Mouse (Mus musculus) hindbrain, embryonic 15.5 days (tissue): ENCODE results near the gene Adh7. TPM values are rescaled to one million over a fixed set of nuclear protein-coding genes. Genes with fewer than 3 reads are reported as not detected.

ENCODE experiments used
- ATAC-seq: fragments of 200-750 bp; cut with Nextera tagmentation; 2 replicates; pipeline ENCODE4 v1.8.0; 2017; ENCODE audit warnings: low read depth, moderate number of reproducible peaks, moderate TSS enrichment; ENCODE audit not compliant: low FRiP score
- H3K27ac ChIP-seq: fragments of 300-500 bp; sonication (generic); replicated peaks from 2 replicates; pipeline ENCODE4 v1.5.1; 2015; ENCODE audit warnings: mild to moderate bottlenecking, inconsistent platforms
- H3K27me3 ChIP-seq: fragments of 300-500 bp; sonication (generic); 2 replicates; pipeline ENCODE4 v1.6.1; 2015; ENCODE audit warnings: control low read depth, inconsistent platforms
- H3K36me3 ChIP-seq: fragments of 300-500 bp; sonication (generic); 2 replicates; pipeline ENCODE4 v1.6.1; 2015; ENCODE audit warnings: control low read depth, inconsistent platforms
- H3K4me1 ChIP-seq: fragments of 300-500 bp; sonication (generic); replicated peaks from 2 replicates; pipeline ENCODE4 v1.6.1; 2015; ENCODE audit warnings: control low read depth, inconsistent platforms
- H3K4me2 ChIP-seq: fragments of 300-500 bp; sonication (generic); 2 replicates; pipeline ENCODE4 v1.6.1; 2015; ENCODE audit warnings: moderate library complexity, mild to moderate bottlenecking, inconsistent platforms
- H3K4me3 ChIP-seq: fragments of 300-500 bp; sonication (generic); 2 replicates; pipeline ENCODE4 v1.5.1; 2015; ENCODE audit warnings: mild to moderate bottlenecking, inconsistent platforms
- H3K9ac ChIP-seq: fragments of 300-500 bp; sonication (generic); 2 replicates; pipeline ENCODE4 v1.6.1; 2015; ENCODE audit warnings: inconsistent platforms
- H3K9me3 ChIP-seq: fragments of 300-500 bp; sonication (generic); 2 replicates; pipeline ENCODE4 v1.6.1; 2016; ENCODE audit warnings: control low read depth, inconsistent platforms
- WGBS: fragments of 180-500 bp; shearing (Covaris S2); methylation state at CpG from one replicate; pipeline ENCODE4 v1.1.7; 2015; 5-methylcytosine and 5-hydroxymethylcytosine counted together
- polyA plus RNA-seq: library from polyadenylated mRNA; unstranded; fragments of >200 nt; fragmentation: Nextera tagmentation; extraction: Ambion mirVana; gene quantifications from 2 replicates; pipeline ENCODE4 v1.2.1, GENCODE M21; 2015

Adh7 gene
- polyA plus RNA-seq, 1 experiment from 2014 or later: 0.62 TPM

GRCm38 (mm10) chr3:138225853-138226252 lies 8.3 kb downstream of the Adh7 start:
- Histone ChIP-seq H3K27ac (no peak overlapping the region), H3K4me1 (no peaks in the 10 kb centered on the region), H3K36me3 (no peaks in the 10 kb centered on the region), H3K4me3 (no peak overlapping the region), H3K9ac (no peak overlapping the region), H3K9me3 (no peaks in the 10 kb centered on the region), H3K4me2 (no peak overlapping the region), H3K27me3 (no peaks in the 10 kb centered on the region)
- 31% methylated on average over 7 of the region's 7 CpGs for WGBS
- ATAC-seq: no peak

- Histone ChIP-seq H3K27ac (no peak overlapping the region), H3K4me3 (no peak overlapping the region), H3K4me2 (no peak overlapping the region), H3K9ac (no peak overlapping the region), H3K27me3 (no peaks in the 10 kb centered on the region), H3K36me3 (no peaks in the 10 kb centered on the region), H3K4me1 (no peaks in the 10 kb centered on the region), H3K9me3 (no peaks in the 10 kb centered on the region)
- 96% methylated on average over 6 of the region's 6 CpGs for WGBS
- ATAC-seq: no peak
These were observed 8.9 kb downstream of the Adh7 start for GRCm38 (mm10) chr3:138226476-138226875.

GRCm38 (mm10) chr3:138227082-138227481 lies 9.5 kb downstream of the Adh7 start:
- no peaks in the 10 kb centered on the region for H3K36me3 ChIP-seq
- no peak overlapping the region for H3K4me3 ChIP-seq
- H3K27ac ChIP-seq: no peak overlapping the region
- H3K9me3 ChIP-seq: no peaks in the 10 kb centered on the region
- no peak overlapping the region for H3K9ac ChIP-seq
- no peaks in the 10 kb centered on the region for H3K27me3 ChIP-seq
- WGBS: 94% methylated on average over 2 of the region's 2 CpGs
- no peaks in the 10 kb centered on the region for H3K4me1 ChIP-seq
- ATAC-seq: no peak
- no peak overlapping the region for H3K4me2 ChIP-seq

GRCm38 (mm10) chr3:138227782-138228181 lies 10.2 kb downstream of the Adh7 start:
- Histone ChIP-seq H3K4me2 (no peak overlapping the region), H3K4me1 (no peaks in the 10 kb centered on the region)
- ATAC-seq: no peak

GRCm38 (mm10) chr3:138229448-138229847 lies 11.9 kb downstream of the Adh7 start:
- H3K4me2 ChIP-seq: no peak overlapping the region
- no peaks in the 10 kb centered on the region for H3K4me1 ChIP-seq
- H3K27ac ChIP-seq: no peak overlapping the region
- H3K36me3 ChIP-seq: no peaks in the 10 kb centered on the region
- no peaks in the 10 kb centered on the region for H3K9me3 ChIP-seq
- H3K4me3 ChIP-seq: no peak overlapping the region
- WGBS: 85% methylated on average over 1 of the region's 1 CpGs
- ATAC-seq: no peak
- no peaks in the 10 kb centered on the region for H3K27me3 ChIP-seq
- H3K9ac ChIP-seq: no peak overlapping the region

More at GRCm38 (mm10) chr3:138227782-138228181, 10.2 kb downstream of the Adh7 start:
- H3K27ac ChIP-seq: no peak overlapping the region
- 95% methylated on average over 8 of the region's 8 CpGs for WGBS
- H3K4me3 ChIP-seq: no peak overlapping the region
- H3K9me3 ChIP-seq: no peaks in the 10 kb centered on the region
- no peak overlapping the region for H3K9ac ChIP-seq
- no peaks in the 10 kb centered on the region for H3K36me3 ChIP-seq
- H3K27me3 ChIP-seq: no peaks in the 10 kb centered on the region

GRCm38 (mm10) chr3:138230266-138230665 lies 12.7 kb downstream of the Adh7 start:
- Histone ChIP-seq H3K4me3 (no peak overlapping the region), H3K4me1 (no peaks in the 10 kb centered on the region), H3K27me3 (no peaks in the 10 kb centered on the region), H3K9ac (no peak overlapping the region), H3K36me3 (no peaks in the 10 kb centered on the region), H3K4me2 (no peak overlapping the region), H3K27ac (no peak overlapping the region), H3K9me3 (no peaks in the 10 kb centered on the region)
- WGBS: 78% methylated on average over 3 of the region's 3 CpGs
- no peak for ATAC-seq

GRCm38 (mm10) chr3:138231531-138231930 lies 14.0 kb downstream of the Adh7 start:
- no peak for ATAC-seq
- 90% methylated on average over 2 of the region's 2 CpGs for WGBS

GRCm38 (mm10) chr3:138236546-138237163 lies 19.1 kb downstream of the Adh7 start:
- H3K9me3 ChIP-seq: no peaks in the 10 kb centered on the region
- ATAC-seq: no peak
- 73% methylated on average over 11 of the region's 11 CpGs for WGBS
- no peak overlapping the region for H3K27ac ChIP-seq
- no peaks in the 10 kb centered on the region for H3K27me3 ChIP-seq
- H3K4me2 ChIP-seq: no peak overlapping the region
- no peak overlapping the region for H3K4me3 ChIP-seq
- peaks cover 3% of the 10 kb centered on the region; the same call in 1 of the 2 replicates for H3K4me1 ChIP-seq
- no peak overlapping the region for H3K9ac ChIP-seq
- no peaks in the 10 kb centered on the region for H3K36me3 ChIP-seq

More at GRCm38 (mm10) chr3:138231531-138231930, 14.0 kb downstream of the Adh7 start:
- Histone ChIP-seq H3K4me1 (no peaks in the 10 kb centered on the region), H3K9me3 (no peaks in the 10 kb centered on the region), H3K36me3 (no peaks in the 10 kb centered on the region), H3K27me3 (no peaks in the 10 kb centered on the region), H3K4me3 (no peak overlapping the region), H3K4me2 (no peak overlapping the region), H3K27ac (no peak overlapping the region), H3K9ac (no peak overlapping the region)

GRCm38 (mm10) chr3:138238046-138238445 lies 20.5 kb downstream of the Adh7 start:
- Histone ChIP-seq H3K4me1 (peaks cover 11% of the 10 kb centered on the region; the same call in 1 of the 2 replicates), H3K27me3 (no peaks in the 10 kb centered on the region), H3K27ac (no peak overlapping the region), H3K9me3 (no peaks in the 10 kb centered on the region), H3K36me3 (no peaks in the 10 kb centered on the region), H3K4me2 (no peak overlapping the region), H3K4me3 (no peak overlapping the region), H3K9ac (no peak overlapping the region)
- 87% methylated on average over 10 of the region's 10 CpGs for WGBS
- ATAC-seq: no peak

GRCm38 (mm10) chr3:138239461-138239860 lies 21.9 kb downstream of the Adh7 start:
- H3K27ac ChIP-seq: no peak overlapping the region
- 82% methylated on average over 6 of the region's 6 CpGs for WGBS
- H3K4me1 ChIP-seq: peaks cover 11% of the 10 kb centered on the region; the same call in 1 of the 2 replicates
- H3K4me2 ChIP-seq: no peak overlapping the region
- no peaks in the 10 kb centered on the region for H3K9me3 ChIP-seq
- no peaks in the 10 kb centered on the region for H3K36me3 ChIP-seq
- no peaks in the 10 kb centered on the region for H3K27me3 ChIP-seq
- no peak overlapping the region for H3K9ac ChIP-seq
- no peak overlapping the region for H3K4me3 ChIP-seq
- no peak for ATAC-seq

- 94% methylated on average over 3 of the region's 3 CpGs for WGBS
- Histone ChIP-seq H3K36me3 (no peaks in the 10 kb centered on the region), H3K4me2 (no peak overlapping the region), H3K27ac (no peak overlapping the region), H3K9me3 (no peaks in the 10 kb centered on the region), H3K27me3 (no peaks in the 10 kb centered on the region), H3K9ac (no peak overlapping the region), H3K4me3 (no peak overlapping the region), H3K4me1 (peaks cover 11% of the 10 kb centered on the region; the same call in 1 of the 2 replicates)
- no peak for ATAC-seq
These were observed 22.9 kb downstream of the Adh7 start for GRCm38 (mm10) chr3:138240411-138240810.

- Histone ChIP-seq H3K27ac (no peak overlapping the region), H3K36me3 (no peaks in the 10 kb centered on the region), H3K4me1 (peaks cover 11% of the 10 kb centered on the region; the same call in 1 of the 2 replicates), H3K4me3 (no peak overlapping the region), H3K4me2 (no peak overlapping the region), H3K27me3 (no peaks in the 10 kb centered on the region), H3K9me3 (no peaks in the 10 kb centered on the region), H3K9ac (no peak overlapping the region)
- WGBS: 85% methylated on average over 5 of the region's 5 CpGs
- no peak for ATAC-seq
These were observed 23.4 kb downstream of the Adh7 start for GRCm38 (mm10) chr3:138240942-138241341.

- Histone ChIP-seq H3K4me1 (peaks cover 11% of the 10 kb centered on the region; the same call in 1 of the 2 replicates), H3K27me3 (no peaks in the 10 kb centered on the region), H3K36me3 (no peaks in the 10 kb centered on the region), H3K9me3 (no peaks in the 10 kb centered on the region), H3K9ac (no peak overlapping the region), H3K4me3 (no peak overlapping the region), H3K4me2 (no peak overlapping the region), H3K27ac (no peak overlapping the region)
- no peak for ATAC-seq
- WGBS: 69% methylated on average over 6 of the region's 6 CpGs
These were observed 23.8 kb downstream of the Adh7 start for GRCm38 (mm10) chr3:138241371-138241770.
